Comparison of ENCODE assay signal across 26 mouse cellular contexts in the genomic region with DNA sequence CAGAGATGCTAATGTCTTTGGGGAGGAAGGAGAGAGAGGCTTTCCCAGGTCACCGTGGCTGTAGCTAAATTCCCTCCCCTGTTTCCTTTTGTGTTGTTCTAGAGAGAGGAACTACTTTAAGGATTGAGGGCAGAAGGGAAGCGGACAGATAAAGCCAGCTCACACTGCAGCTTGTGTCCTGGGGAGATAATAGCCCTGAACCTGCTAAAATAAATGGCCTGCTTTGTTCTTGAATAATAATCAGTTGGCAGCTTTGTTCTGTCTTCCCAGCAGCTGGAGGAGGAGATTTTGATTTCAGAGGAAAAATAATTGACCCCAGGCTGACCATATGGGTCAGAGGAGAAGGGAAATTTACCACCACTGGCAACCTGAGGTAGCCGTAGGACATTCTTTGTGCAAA. TPM values are rescaled to one million over a fixed set of nuclear protein-coding genes. Genes with fewer than 3 reads are reported as not detected.
A peak's percentile ranks its signal among the peaks of the same experiment; 100 is the strongest.
DNase-seq lines count a peak whose midpoint lies in the region; ATAC-seq and TF ChIP-seq lines count a peak whose summit lies in the region.
"Had no signal": no experiment of that assay in that cellular context is flagged by ENCODE, and none has a peak within 500 bp of the region (broad histone marks: within the 10 kb centered on the region; RNA-seq: fewer than 3 reads in every experiment).

No protein-coding gene starts in this region.

- no peak overlapping the region for H3K4me2 ChIP-seq in hindbrain, embryonic 11.5 days (replicated peaks; ENCODE audit: low read depth, low read length)
- H3K4me2 ChIP-seq in hindbrain, postnatal 0 days (ENCODE audit: low read depth, low read length) = no peak overlapping the region
- H3K4me2 ChIP-seq: embryonic facial prominence, embryonic 12.5 days; forebrain, embryonic 13.5 days; heart, embryonic 11.5 days; lung, embryonic 15.5 days; neural tube, embryonic 13.5 days had no signal

- no peaks in the 10 kb centered on the region for H3K36me3 ChIP-seq in hindbrain, embryonic 11.5 days (ENCODE audit: control insufficient read depth, insufficient read depth, low read length)
- H3K36me3 ChIP-seq in hindbrain, postnatal 0 days (ENCODE audit: insufficient read depth, low read length) = no peaks in the 10 kb centered on the region
- no peaks in the 10 kb centered on the region for H3K36me3 ChIP-seq in testis, adult 2 months (ENCODE audit: control insufficient read depth, insufficient read depth, low read length)
- H3K36me3 ChIP-seq: embryonic facial prominence, embryonic 12.5 days; lung, embryonic 15.5 days; neural tube, embryonic 13.5 days had no signal

- no peak overlapping the region for H3K9ac ChIP-seq in hindbrain, embryonic 11.5 days (ENCODE audit: low read depth, low read length)
- no peak overlapping the region for H3K9ac ChIP-seq in hindbrain, postnatal 0 days (replicated peaks; ENCODE audit: low read length)
- H3K9ac ChIP-seq: embryonic facial prominence, embryonic 12.5 days; forebrain, embryonic 13.5 days; liver, embryonic 14.5 days; lung, embryonic 15.5 days; neural tube, embryonic 13.5 days had no signal

- H3K27ac ChIP-seq in hindbrain, embryonic 11.5 days (ENCODE audit: low read depth, low read length) = peak overlapping the region; percentile 43; the same call in 1 of the 2 replicates
- H3K27ac ChIP-seq in hindbrain, postnatal 0 days = no peak overlapping the region
- peak overlapping the region; percentile 58 for H3K27ac ChIP-seq in testis, adult 2 months (ENCODE audit: control insufficient read depth, insufficient read depth, low read depth, low read length)
- H3K27ac ChIP-seq: embryonic facial prominence, embryonic 12.5 days; forebrain, embryonic 13.5 days; kidney, postnatal 0 days; liver, embryonic 14.5 days; lung, embryonic 15.5 days; macrophage; neural tube, embryonic 13.5 days had no signal

- TF ChIP-seq POLR2A in testis, adult 2 months (IDR thresholded peaks at IDR 0.05; ENCODE audit: control insufficient read depth, low read depth, low read length) = no peak

- H3K9me3 ChIP-seq in hindbrain, embryonic 11.5 days (ENCODE audit: control insufficient read depth, low read length) = no peaks in the 10 kb centered on the region
- H3K9me3 ChIP-seq in hindbrain, postnatal 0 days (ENCODE audit: low read length) = no peaks in the 10 kb centered on the region
- H3K9me3 ChIP-seq: forebrain, embryonic 13.5 days; lung, embryonic 15.5 days; neural tube, embryonic 13.5 days had no signal

- no peaks in the 10 kb centered on the region for H3K27me3 ChIP-seq in hindbrain, embryonic 11.5 days (ENCODE audit: control insufficient read depth, insufficient read depth, low read length)
- no peaks in the 10 kb centered on the region for H3K27me3 ChIP-seq in hindbrain, postnatal 0 days (ENCODE audit: insufficient read depth, low read length)
- H3K27me3 ChIP-seq in testis, adult 2 months (ENCODE audit: control insufficient read depth, insufficient read depth, low read length) = no peaks in the 10 kb centered on the region
- H3K27me3 ChIP-seq: embryonic facial prominence, embryonic 12.5 days; forebrain, embryonic 13.5 days; lung, embryonic 15.5 days; neural tube, embryonic 13.5 days; Patski had no signal

- 9% methylated on average over 3 of the region's 3 CpGs for WGBS in hindbrain, embryonic 11.5 days
- 17% methylated on average over 3 of the region's 3 CpGs for WGBS in hindbrain, postnatal 0 days

- peak; percentile 17 for DNase-seq in hindbrain, embryonic 11.5 days (ENCODE audit: low spot score)
- DNase-seq in hindbrain, postnatal 0 days (ENCODE audit: low spot score) = no peak
- DNase-seq in testis, postnatal 10 days (ENCODE audit: low spot score) = no peak
- DNase-seq in mesoderm, embryonic 11.5 days (ENCODE audit: low read depth, low spot score) = peak; percentile 34
- no peak for DNase-seq in cerebellum, adult 9-11 months
- no peak for DNase-seq in gastrocnemius, adult 18-20 months (ENCODE audit: low spot score)
- DNase-seq: adrenal gland, adult 8-10 months; cerebellum, postnatal 14 days; gastrocnemius, postnatal 36 days; heart, postnatal 14 days; kidney, adult 11 months; right cerebral cortex, postnatal 14 days; spleen, adult 18-20 months; thymus, adult 2 months had no signal

- no peak for TF ChIP-seq CTCF in hindbrain, postnatal 0 days (IDR thresholded peaks at IDR 0.05; ENCODE audit: low read depth)
- TF ChIP-seq CTCF in testis, adult 2 months (IDR thresholded peaks at IDR 0.05; ENCODE audit: control insufficient read depth, insufficient read depth, insufficient replicate concordance, low read depth, low read length) = no peak

- H3K4me1 ChIP-seq in hindbrain, embryonic 11.5 days (replicated peaks; ENCODE audit: control insufficient read depth, insufficient read depth, low read length) = no peaks in the 10 kb centered on the region
- no peaks in the 10 kb centered on the region for H3K4me1 ChIP-seq in hindbrain, postnatal 0 days (ENCODE audit: insufficient read depth, low read length)
- no peaks in the 10 kb centered on the region for H3K4me1 ChIP-seq in testis, adult 2 months (ENCODE audit: control insufficient read depth, insufficient read depth, low read length)
- H3K4me1 ChIP-seq: embryonic facial prominence, embryonic 12.5 days; forebrain, embryonic 13.5 days; lung, embryonic 15.5 days had no signal

- no peak overlapping the region for H3K4me3 ChIP-seq in hindbrain, embryonic 11.5 days (ENCODE audit: low read depth, low read length)
- H3K4me3 ChIP-seq in hindbrain, postnatal 0 days (ENCODE audit: low read length) = no peak overlapping the region
- H3K4me3 ChIP-seq in testis, adult 2 months (ENCODE audit: control insufficient read depth, low read depth, low read length) = no peak overlapping the region
- H3K4me3 ChIP-seq: embryonic facial prominence, embryonic 12.5 days; erythroblast, embryonic 14.5 days; forebrain, embryonic 13.5 days; lung, embryonic 15.5 days; neural tube, embryonic 13.5 days had no signal

- ATAC-seq in hindbrain, embryonic 11.5 days (ENCODE audit: low FRiP score) = peak; percentile 33; the same call in 1 of the 2 replicates
- no peak for ATAC-seq in hindbrain, postnatal 0 days
- ATAC-seq: forebrain, embryonic 13.5 days; Patski had no signal

RNA-seq across cellular contexts. Expression of a gene that starts 12.7 kb away (rescaled TPM):
- polyA plus RNA-seq in hindbrain, embryonic 11.5 days (2014; fragmentation: Nextera tagmentation; extraction: Ambion mirVana) = 0.15 TPM in 1 of 2 replicates, not detected in the other
- total RNA-seq in hindbrain, postnatal 0 days (2014; rRNA removed) = 0.68 and 1.5 TPM in 2 replicates
- 2.9 and 3.2 TPM in 2 replicates for polyA plus RNA-seq in hindbrain, postnatal 0 days (2015; fragmentation: Nextera tagmentation; extraction: Ambion mirVana)
- polyA plus RNA-seq in testis, adult 2 months (2012; rRNA removed) = 0.08 and 0.21 TPM in 2 replicates
- total RNA-seq in gastrocnemius, adult 18-20 months (2021) = 1 to 10 TPM in 1 of 2 experiments, under 1 TPM in 1; 0.18 to 1.0 TPM
- total RNA-seq: monocyte, adult 5-6 weeks had no signal
- polyA plus RNA-seq: embryonic facial prominence, embryonic 12.5 days; erythroblast, embryonic 14.5 days; forebrain, embryonic 13.5 days; macrophage; Patski had no signal

RNA-seq across cellular contexts. Expression of a gene that starts 30.7 kb away (rescaled TPM):
- polyA plus RNA-seq in hindbrain, embryonic 11.5 days (2014; fragmentation: Nextera tagmentation; extraction: Ambion mirVana) = 0.40 and 0.59 TPM in 2 replicates
- 13.7 and 22.2 TPM in 2 replicates for total RNA-seq in hindbrain, postnatal 0 days (2014; rRNA removed)
- 14.2 and 14.6 TPM in 2 replicates for polyA plus RNA-seq in hindbrain, postnatal 0 days (2015; fragmentation: Nextera tagmentation; extraction: Ambion mirVana)
- polyA plus RNA-seq in testis, adult 2 months (2012; rRNA removed) = 3.9 and 5.8 TPM in 2 replicates
- under 1 TPM; 0.14 to 0.17 TPM for total RNA-seq in gastrocnemius, adult 18-20 months (2021)
- total RNA-seq: monocyte, adult 5-6 weeks had no signal
- polyA plus RNA-seq: erythroblast, embryonic 14.5 days; macrophage; Patski had no signal

Comparison
In these comparisons a context has a peak if more than half of its experiments do, and no peak if none do; other contexts are left out.
1. DNase-seq: peak in hindbrain, embryonic 11.5 days (single experiment) and mesoderm, embryonic 11.5 days (single experiment); none in hindbrain, postnatal 0 days (single experiment), testis, postnatal 10 days (single experiment), cerebellum, adult 9-11 months (single experiment) and gastrocnemius, adult 18-20 months (single experiment).